Mouse (Mus musculus) G1E (cell line): ENCODE measurements around the gene Olfr777.

Experiments used
- CTCF ChIP-seq: IDR thresholded peaks from 2 replicates; pipeline ENCODE4 v1.5.1; 2012; ENCODE audit warnings: low read depth, low read length, inconsistent platforms, mixed read lengths
- GATA1 ChIP-seq: IDR thresholded peaks from 2 replicates; pipeline ENCODE4 v1.6.1; 2012; ENCODE audit warnings: borderline replicate concordance, low read length, inconsistent platforms, mixed read lengths
- TAL1 ChIP-seq: conservative IDR thresholded peaks from 2 replicates; pipeline ENCODE4 v1.6.1; 2012; ENCODE audit warnings: low read depth, low read length, inconsistent platforms, mixed read lengths

GRCm38 (mm10) chr10:129317817-129318216 lies 46.5 kb upstream of the Olfr777 start, which contains the start of gene Olfr780:
- TF ChIP-seq GATA1 (no peak), CTCF (no peak), TAL1 (no peak)
